Mouse (Mus musculus): Measurements from ENCODE around the gene Dlgap3. TPM values are rescaled to one million over a fixed set of nuclear protein-coding genes. Genes with fewer than 3 reads are reported as not detected.

Dlgap3 gene
- polyA plus RNA-seq, 1 experiment from 2014 or later: 11.7 TPM

DNA sequence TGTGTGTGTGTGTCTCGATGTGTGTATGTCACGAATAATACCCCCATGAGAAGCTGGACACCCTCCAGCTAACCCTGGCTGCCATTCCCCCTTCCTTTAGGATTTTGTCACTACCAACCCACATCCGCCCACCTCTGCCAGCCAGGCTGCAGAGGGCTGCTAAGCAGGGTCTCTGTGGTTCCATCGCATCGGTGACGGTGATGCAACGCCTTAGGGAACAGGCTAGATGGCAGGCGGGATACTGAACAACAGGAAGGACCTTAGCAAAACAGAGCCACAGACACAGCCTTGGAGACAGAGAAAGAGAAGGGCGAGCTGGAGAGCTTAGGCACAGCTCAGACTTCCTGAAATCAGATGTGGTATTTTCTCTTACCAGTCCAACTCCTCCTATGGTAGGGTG lies 9.7 kb downstream of the Dlgap3 start:
- no peak for ATAC-seq (ENCODE audit: low FRiP score, low read depth)
- no peak overlapping the region for H3K9ac ChIP-seq
- H3K9me3 ChIP-seq: no peaks in the 10 kb centered on the region
- H3K36me3 ChIP-seq: no peaks in the 10 kb centered on the region
- H3K4me1 ChIP-seq: no peaks in the 10 kb centered on the region
- no peak overlapping the region for H3K4me2 ChIP-seq (replicated peaks)
- no peak overlapping the region for H3K4me3 ChIP-seq
- WGBS: 49% methylated on average over 9 of the region's 9 CpGs
- no peak overlapping the region for H3K27ac ChIP-seq
- peaks cover 5% of the 10 kb centered on the region for H3K27me3 ChIP-seq (replicated peaks)

DNA sequence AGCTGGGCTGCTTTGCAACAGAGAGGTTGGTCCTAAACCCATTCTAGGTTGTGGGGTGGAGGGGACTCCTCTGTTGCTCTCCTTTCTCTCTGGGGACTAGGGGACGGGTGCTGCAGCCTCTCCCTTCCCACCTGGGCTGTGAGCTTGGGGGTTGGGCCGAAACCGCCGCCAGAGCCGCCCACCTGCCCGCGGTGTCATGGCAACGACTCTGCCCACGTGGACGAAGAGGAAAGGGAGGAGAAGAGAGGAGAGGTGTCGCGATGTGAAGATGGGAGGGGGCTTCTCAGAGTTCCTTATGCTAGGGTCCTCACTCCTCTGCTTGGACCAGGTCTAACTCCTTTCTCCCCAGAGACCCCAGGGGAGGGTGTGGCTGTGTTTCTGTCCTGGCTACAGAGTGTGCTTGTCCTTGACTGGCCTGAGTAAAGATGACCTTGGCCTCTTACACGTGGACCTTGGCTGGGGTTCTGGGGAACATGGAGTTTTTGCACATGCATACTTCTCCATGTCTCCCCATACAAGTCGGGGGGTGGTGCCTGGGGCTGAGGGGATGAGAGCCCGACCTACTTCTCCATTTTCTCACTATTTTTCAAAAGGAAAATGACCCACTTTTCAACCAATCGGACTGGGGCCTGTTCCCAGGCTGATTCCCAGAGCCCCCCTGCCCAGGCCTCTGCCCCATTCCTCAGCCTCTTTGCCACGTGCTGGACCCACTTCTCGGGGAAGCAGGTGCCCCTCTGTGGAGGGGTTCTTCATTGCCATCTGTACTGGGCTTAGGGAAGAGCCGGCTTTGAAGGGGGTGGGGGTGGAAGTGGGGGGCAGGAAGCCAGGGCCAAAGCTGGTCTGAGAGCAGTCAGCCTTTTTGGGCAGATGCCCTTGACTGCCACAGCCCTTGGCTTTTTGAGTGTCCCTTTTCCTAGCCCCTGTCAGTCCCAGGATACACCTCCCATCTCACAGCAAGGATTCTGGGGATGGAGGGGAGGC lies 10.8 kb downstream of the Dlgap3 start:
- no peaks in the 10 kb centered on the region for H3K9me3 ChIP-seq
- no peaks in the 10 kb centered on the region for H3K4me1 ChIP-seq
- H3K9ac ChIP-seq: no peak overlapping the region
- H3K4me2 ChIP-seq (replicated peaks): no peak overlapping the region; the same call in 1 of the 2 replicates
- H3K36me3 ChIP-seq: no peaks in the 10 kb centered on the region
- no peak overlapping the region for H3K27ac ChIP-seq
- 13% methylated on average over 19 of the region's 19 CpGs for WGBS
- ATAC-seq (ENCODE audit: low FRiP score, low read depth): no peak
- no peak overlapping the region for H3K4me3 ChIP-seq
- peaks cover 5% of the 10 kb centered on the region; the same call in 1 of the 2 replicates for H3K27me3 ChIP-seq (replicated peaks)

DNA sequence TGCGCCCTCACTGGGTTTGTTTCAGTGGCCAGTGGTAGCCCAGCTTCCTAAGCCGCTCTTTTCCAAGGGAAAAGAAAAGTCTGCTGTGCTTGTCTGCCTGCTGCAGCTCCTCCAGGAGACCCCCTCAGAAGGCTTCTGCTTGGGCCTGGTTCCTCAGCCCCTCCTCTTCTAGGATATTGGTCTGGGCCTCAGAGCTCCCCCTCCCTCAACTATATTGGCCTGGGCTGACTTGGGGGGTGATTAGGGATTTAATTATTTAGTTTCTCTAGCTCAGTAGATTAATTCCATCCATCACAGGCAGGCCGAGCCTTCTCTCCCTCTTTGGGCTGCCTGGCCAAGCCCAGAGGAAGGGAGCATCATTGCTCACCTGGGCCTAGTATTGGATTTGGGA lies 11.4 kb downstream of the Dlgap3 start:
- ATAC-seq (ENCODE audit: low FRiP score, low read depth): no peak
- H3K9me3 ChIP-seq: no peaks in the 10 kb centered on the region
- H3K27ac ChIP-seq: no peak overlapping the region
- no peak overlapping the region for H3K4me3 ChIP-seq
- H3K9ac ChIP-seq: no peak overlapping the region
- no peak overlapping the region for H3K4me2 ChIP-seq (replicated peaks)
- WGBS: 73% methylated on average over 3 of the region's 3 CpGs
- peaks cover 5% of the 10 kb centered on the region; the same call in 1 of the 2 replicates for H3K27me3 ChIP-seq (replicated peaks)
- H3K36me3 ChIP-seq: no peaks in the 10 kb centered on the region
- no peaks in the 10 kb centered on the region for H3K4me1 ChIP-seq

DNA sequence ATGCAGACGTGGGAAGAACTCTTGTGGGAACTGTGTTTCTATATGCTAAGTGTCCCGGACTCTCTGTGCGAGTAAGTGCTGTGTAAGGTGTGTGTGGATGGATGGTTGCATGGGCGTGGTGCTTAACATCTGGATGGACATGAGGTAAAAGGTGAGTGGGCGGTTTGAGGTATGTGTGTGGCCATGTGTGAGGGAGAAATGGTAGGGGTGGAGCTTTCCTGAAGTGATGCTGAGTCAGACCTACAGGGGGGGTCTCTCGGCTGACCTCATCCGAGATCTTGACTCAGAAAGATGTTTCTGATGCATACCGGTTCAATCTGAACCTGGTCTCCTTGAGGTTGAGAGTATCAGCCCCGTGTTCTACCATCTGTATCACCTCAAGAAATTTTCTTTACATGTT lies 12.0 kb downstream of the Dlgap3 start:
- no peak overlapping the region for H3K4me3 ChIP-seq
- no peak overlapping the region for H3K4me2 ChIP-seq (replicated peaks)
- no peaks in the 10 kb centered on the region for H3K9me3 ChIP-seq
- H3K4me1 ChIP-seq: no peaks in the 10 kb centered on the region
- no peaks in the 10 kb centered on the region for H3K36me3 ChIP-seq
- no peak overlapping the region for H3K27ac ChIP-seq
- 90% methylated on average over 9 of the region's 9 CpGs for WGBS
- no peak for ATAC-seq (ENCODE audit: low FRiP score, low read depth)
- peaks cover 5% of the 10 kb centered on the region; the same call in 1 of the 2 replicates for H3K27me3 ChIP-seq (replicated peaks)
- H3K9ac ChIP-seq: no peak overlapping the region

DNA sequence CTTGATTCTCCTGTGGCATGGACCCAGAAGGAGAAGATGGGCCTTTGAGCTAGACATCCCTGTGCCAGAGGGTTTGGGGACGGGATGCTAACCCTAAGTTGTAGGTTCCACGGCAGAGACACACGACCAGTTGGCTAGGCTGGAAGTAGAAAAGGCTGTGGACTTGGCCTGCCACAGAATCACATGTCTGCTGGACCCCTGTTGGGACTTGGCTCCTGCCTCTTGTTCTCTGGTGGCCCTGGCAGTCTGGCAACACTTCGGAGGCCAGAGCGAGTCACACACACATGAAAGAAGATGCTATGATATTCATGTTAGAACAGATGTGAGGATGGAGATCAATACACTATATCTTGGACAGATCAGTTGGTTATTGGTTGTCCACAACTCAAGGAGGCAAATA lies 14.9 kb downstream of the Dlgap3 start:
- 0 out of 2 replicates have a peak, but pooled peaks cover 5% of the 10 kb centered on the region for H3K27me3 ChIP-seq (replicated peaks)
- no peaks in the 10 kb centered on the region for H3K9me3 ChIP-seq
- H3K4me2 ChIP-seq (replicated peaks): no peak overlapping the region
- H3K4me3 ChIP-seq: no peak overlapping the region
- no peak for ATAC-seq (ENCODE audit: low FRiP score, low read depth)
- H3K27ac ChIP-seq: no peak overlapping the region
- 92% methylated on average over 5 of the region's 5 CpGs for WGBS
- H3K4me1 ChIP-seq: no peaks in the 10 kb centered on the region
- H3K36me3 ChIP-seq: no peaks in the 10 kb centered on the region
- no peak overlapping the region for H3K9ac ChIP-seq

DNA sequence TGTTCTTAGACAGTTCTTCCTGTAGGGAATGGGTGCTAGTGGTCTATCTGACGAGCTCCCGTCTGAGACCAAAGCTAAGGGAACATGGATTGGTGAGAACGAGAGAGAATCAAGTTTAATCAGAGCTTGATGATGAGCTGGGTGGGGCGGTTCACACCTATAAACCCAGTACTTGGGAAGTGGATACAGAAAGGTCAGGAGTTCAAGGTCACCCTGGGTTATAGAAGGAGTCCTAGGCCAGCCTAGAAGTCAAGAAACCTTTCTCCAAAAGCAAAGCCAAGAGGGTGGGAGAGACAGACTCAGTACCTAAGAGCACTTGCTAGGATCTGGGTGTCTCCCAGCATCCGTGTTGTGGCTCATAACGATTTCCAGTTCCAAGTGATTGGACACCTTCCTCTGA lies 21.9 kb downstream of the Dlgap3 start:
- Histone ChIP-seq H3K9me3 (no peaks in the 10 kb centered on the region), H3K4me3 (no peak overlapping the region), H3K9ac (no peak overlapping the region), H3K4me2 (replicated peaks) (no peak overlapping the region), H3K27me3 (replicated peaks) (no peaks in the 10 kb centered on the region), H3K4me1 (peaks cover 15% of the 10 kb centered on the region), H3K27ac (no peak overlapping the region), H3K36me3 (no peaks in the 10 kb centered on the region; the same call in 1 of the 2 replicates)
- no peak for ATAC-seq (ENCODE audit: low FRiP score, low read depth)
- WGBS: 93% methylated on average over 6 of the region's 6 CpGs

DNA sequence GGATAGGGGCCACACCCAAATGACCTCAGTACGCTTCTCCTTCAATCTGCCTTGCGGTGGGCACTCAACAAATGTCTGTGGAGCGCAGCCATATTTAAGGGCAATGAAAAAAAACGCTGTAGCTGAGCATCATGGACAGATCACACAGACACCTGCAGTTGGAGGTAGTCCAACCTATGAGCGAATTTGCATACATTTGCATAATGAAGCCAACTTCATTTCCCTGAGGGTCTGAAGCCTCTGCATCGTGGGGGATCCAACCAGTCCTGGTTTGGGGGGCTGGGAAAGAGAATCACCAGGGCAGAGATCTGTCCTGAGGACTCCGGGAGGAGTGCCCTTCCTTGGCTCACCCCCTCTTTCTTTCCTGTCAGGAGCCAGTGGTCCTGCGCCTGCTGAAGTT lies 23.7 kb downstream of the Dlgap3 start:
- no peak overlapping the region for H3K9ac ChIP-seq
- no peaks in the 10 kb centered on the region for H3K9me3 ChIP-seq
- WGBS: 78% methylated on average over 8 of the region's 8 CpGs
- peaks cover 15% of the 10 kb centered on the region for H3K4me1 ChIP-seq
- no peaks in the 10 kb centered on the region; the same call in 1 of the 2 replicates for H3K36me3 ChIP-seq
- no peak overlapping the region for H3K4me2 ChIP-seq (replicated peaks)
- H3K27ac ChIP-seq: no peak overlapping the region
- no peak for ATAC-seq (ENCODE audit: low FRiP score, low read depth)
- H3K27me3 ChIP-seq (replicated peaks): no peaks in the 10 kb centered on the region
- H3K4me3 ChIP-seq: no peak overlapping the region

DNA sequence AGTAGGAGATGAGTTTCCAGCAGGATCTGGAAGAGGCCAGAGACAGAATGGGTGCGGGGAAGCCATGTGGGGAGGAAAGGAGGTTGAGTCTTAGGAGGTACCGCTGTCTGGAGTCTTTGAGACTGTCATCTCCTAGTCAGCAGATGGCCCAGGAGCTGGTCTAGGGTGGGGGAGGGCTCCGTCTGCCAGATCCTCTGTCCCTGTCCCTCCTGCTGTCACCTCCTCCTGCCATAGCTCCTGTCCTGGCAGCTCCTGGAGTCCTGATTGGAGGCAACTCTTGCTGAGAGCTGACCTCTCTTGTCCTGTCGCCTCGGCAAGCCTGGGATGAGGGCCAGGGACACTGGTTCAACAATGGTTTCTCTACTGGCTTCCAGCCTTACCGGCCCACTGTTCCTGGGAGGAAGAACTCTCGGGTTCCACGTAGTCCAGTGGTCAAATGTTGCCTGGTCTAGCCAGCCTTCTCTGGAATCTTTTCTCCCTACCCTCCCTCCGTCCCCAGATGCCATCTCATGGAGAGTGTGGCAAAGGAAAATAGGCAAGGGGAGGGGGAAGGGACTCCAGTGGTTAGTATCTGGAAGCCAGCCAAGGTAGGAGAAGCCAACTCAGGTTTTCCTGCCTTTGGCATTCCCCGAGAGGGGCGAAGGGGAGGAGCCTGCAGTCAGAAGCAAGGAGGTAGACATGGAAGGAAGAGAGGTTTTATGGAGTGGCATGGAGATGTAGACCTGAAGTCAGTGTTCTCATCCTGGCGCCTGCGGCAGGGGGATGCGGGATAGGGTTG lies 24.6 kb downstream of the Dlgap3 start:
- Histone ChIP-seq H3K9ac (no peak overlapping the region), H3K27ac (no peak overlapping the region), H3K27me3 (replicated peaks) (no peaks in the 10 kb centered on the region), H3K4me1 (peaks cover 15% of the 10 kb centered on the region), H3K36me3 (no peaks in the 10 kb centered on the region; the same call in 1 of the 2 replicates), H3K9me3 (no peaks in the 10 kb centered on the region), H3K4me2 (replicated peaks) (no peak overlapping the region), H3K4me3 (no peak overlapping the region)
- ATAC-seq (ENCODE audit: low FRiP score, low read depth): no peak
- WGBS: 74% methylated on average over 14 of the region's 14 CpGs

DNA sequence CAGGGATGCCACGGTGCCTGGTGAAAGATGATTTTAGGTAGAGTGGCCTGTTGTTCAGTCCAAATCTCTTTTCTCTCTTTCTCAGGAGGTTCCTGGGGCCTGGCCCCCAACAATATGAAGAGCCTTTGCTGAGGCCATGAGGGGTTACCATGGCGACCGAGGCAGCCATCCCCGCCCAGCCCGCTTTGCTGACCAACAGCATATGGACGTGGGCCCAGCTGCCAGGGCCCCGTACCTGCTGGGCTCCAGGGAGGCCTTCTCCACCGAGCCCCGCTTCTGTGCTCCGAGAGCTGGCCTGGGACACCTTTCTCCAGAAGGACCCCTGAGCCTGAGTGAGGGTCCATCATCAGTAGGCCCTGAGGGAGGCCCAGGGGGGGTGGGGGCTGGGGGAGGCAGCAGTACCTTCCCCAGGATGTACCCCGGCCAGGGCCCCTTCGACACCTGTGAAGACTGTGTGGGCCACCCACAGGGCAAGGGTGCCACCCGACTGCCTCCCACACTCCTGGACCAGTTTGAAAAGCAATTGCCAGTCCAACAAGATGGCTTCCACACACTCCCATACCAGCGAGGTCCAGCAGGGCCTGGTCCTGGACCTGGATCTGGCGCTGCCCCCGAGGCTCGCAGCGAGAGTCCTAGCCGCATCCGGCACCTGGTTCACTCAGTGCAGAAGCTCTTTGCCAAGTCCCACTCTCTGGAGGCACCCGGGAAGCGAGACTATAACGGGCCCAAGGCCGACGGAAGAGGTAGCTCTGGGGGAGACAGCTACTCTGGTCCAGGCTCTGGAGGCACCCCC lies 25.7 kb downstream of the Dlgap3 start:
- Histone ChIP-seq H3K4me2 (replicated peaks) (no peak overlapping the region), H3K36me3 (no peaks in the 10 kb centered on the region; the same call in 1 of the 2 replicates), H3K27ac (no peak overlapping the region), H3K4me3 (no peak overlapping the region), H3K4me1 (peaks cover 15% of the 10 kb centered on the region), H3K27me3 (replicated peaks) (no peaks in the 10 kb centered on the region), H3K9me3 (no peaks in the 10 kb centered on the region), H3K9ac (no peak overlapping the region)
- no peak for ATAC-seq (ENCODE audit: low FRiP score, low read depth)
- 76% methylated on average over 25 of the region's 25 CpGs for WGBS

DNA sequence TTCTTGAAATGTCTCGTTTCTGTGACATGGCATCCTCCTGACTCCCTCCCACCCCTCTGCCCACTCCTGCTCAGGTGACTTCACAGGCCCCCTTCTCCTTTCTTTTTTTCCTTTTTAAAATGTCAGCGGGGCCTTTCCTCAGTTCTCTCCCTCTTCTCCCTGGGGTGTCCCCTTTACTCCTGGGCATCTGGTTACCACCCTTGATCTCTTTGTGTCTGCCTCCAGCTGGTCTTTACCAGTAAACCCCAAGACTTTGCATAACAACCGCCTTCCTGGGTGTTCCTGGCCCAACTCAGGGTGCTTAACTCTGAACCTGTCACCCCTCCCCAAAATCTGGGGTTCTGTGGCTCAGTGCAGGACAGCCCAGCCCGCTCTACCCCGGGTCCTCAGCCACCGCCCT lies 29.6 kb downstream of the Dlgap3 start:
- no peak overlapping the region for H3K27ac ChIP-seq
- no peak for ATAC-seq (ENCODE audit: low FRiP score, low read depth)
- WGBS: 27% methylated on average over 6 of the region's 6 CpGs

DNA sequence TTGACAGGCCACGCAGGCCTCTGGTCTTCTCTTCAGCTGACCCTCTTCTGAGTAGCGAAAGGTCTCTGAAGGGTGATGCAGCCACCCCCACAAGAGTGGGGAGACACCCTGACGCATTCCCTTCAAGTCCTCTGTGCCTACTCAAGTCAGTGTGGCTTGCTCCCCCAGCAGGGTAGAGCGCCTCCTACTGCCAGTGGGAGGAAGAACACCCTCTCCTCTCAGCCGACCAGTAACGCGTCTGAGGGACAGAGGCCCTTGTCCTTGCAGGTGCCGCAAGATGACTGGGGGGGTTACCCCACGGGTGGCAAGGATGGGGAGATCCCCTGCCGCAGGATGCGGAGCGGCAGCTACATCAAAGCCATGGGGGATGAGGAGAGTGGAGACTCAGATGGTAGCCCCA lies 30.4 kb downstream of the Dlgap3 start:
- Histone ChIP-seq H3K36me3 (no peaks in the 10 kb centered on the region; the same call in 1 of the 2 replicates), H3K27me3 (replicated peaks) (no peaks in the 10 kb centered on the region), H3K4me3 (no peak overlapping the region), H3K4me2 (replicated peaks) (no peak overlapping the region), H3K27ac (no peak overlapping the region), H3K9ac (no peak overlapping the region), H3K4me1 (peaks cover 13% of the 10 kb centered on the region), H3K9me3 (no peaks in the 10 kb centered on the region)
- ATAC-seq (ENCODE audit: low FRiP score, low read depth): no peak
- 70% methylated on average over 12 of the region's 12 CpGs for WGBS

More for the DNA sequence above, 29.6 kb downstream of the Dlgap3 start:
- H3K27me3 ChIP-seq (replicated peaks): no peaks in the 10 kb centered on the region
- no peaks in the 10 kb centered on the region for H3K9me3 ChIP-seq
- H3K4me2 ChIP-seq (replicated peaks): no peak overlapping the region
- no peaks in the 10 kb centered on the region; the same call in 1 of the 2 replicates for H3K36me3 ChIP-seq
- H3K4me1 ChIP-seq: peaks cover 21% of the 10 kb centered on the region
- H3K4me3 ChIP-seq: no peak overlapping the region
- no peak overlapping the region for H3K9ac ChIP-seq
